Mouse (Mus musculus) brain, embryonic 14.5 days (tissue): Measurements from ENCODE around the gene Farsb. TPM values are rescaled to one million over a fixed set of nuclear protein-coding genes. Genes with fewer than 3 reads are reported as not detected.

Source experiments
- DNase-seq: peaks from one replicate; pipeline ENCODE4 v3.0.0-alpha.2; 2011; ENCODE audit warnings: low read depth
- CTCF ChIP-seq: fragments of 200-500 bp; IDR thresholded peaks from 2 replicates; pipeline ENCODE4 v1.5.1; 2012; ENCODE audit warnings: inconsistent platforms, mild to moderate bottlenecking, moderate library complexity, borderline replicate concordance; ENCODE audit not compliant: insufficient read depth, insufficient read length; ENCODE audit errors: extremely low read depth
- POLR2A ChIP-seq: fragments of 200-500 bp; IDR thresholded peaks from 2 replicates; pipeline ENCODE4 v1.6.1; 2012; ENCODE audit warnings: mild to moderate bottlenecking, inconsistent platforms, borderline replicate concordance; ENCODE audit not compliant: poor library complexity, insufficient read depth, insufficient read length, severe bottlenecking; ENCODE audit errors: extremely low read depth
- polyA plus RNA-seq: library from polyadenylated mRNA; depleted of rRNA; stranded (reverse); fragments of >200 nt; gene quantifications from 2 replicates; pipeline ENCODE4 v1.2.3, GENCODE M21; 2012

Gene Farsb
- polyA plus RNA-seq, 1 experiment: 66.6 TPM

- DNase-seq: no peak
- TF ChIP-seq POLR2A (no peak), CTCF (no peak)
Observed at GRCm38 (mm10) chr1:78426841-78427240, 61.9 kb downstream of the Farsb start.

GRCm38 (mm10) chr1:78425793-78426700 lies 62.6 kb downstream of the Farsb start:
- peak; percentile 85 for DNase-seq
- TF ChIP-seq POLR2A: no peak
- no peak for TF ChIP-seq CTCF

- TF ChIP-seq POLR2A: no peak
- TF ChIP-seq CTCF: no peak
Observed at GRCm38 (mm10) chr1:78425309-78425708, 63.4 kb downstream of the Farsb start.

GRCm38 (mm10) chr1:78424848-78425247 lies 63.8 kb downstream of the Farsb start:
- no peak for TF ChIP-seq POLR2A
- TF ChIP-seq CTCF: no peak
- DNase-seq: no peak

More at GRCm38 (mm10) chr1:78425309-78425708, 63.4 kb downstream of the Farsb start:
- DNase-seq: no peak

GRCm38 (mm10) chr1:78422576-78422975 lies 66.1 kb downstream of the Farsb start:
- no peak for DNase-seq
- TF ChIP-seq CTCF: no peak
- no peak for TF ChIP-seq POLR2A

- TF ChIP-seq CTCF (no peak), POLR2A (no peak)
- DNase-seq: no peak
Observed at GRCm38 (mm10) chr1:78421749-78422148, 66.9 kb downstream of the Farsb start.

- TF ChIP-seq POLR2A (no peak), CTCF (no peak)
- DNase-seq: no peak
Observed at GRCm38 (mm10) chr1:78420271-78420670, 68.4 kb downstream of the Farsb start.

- TF ChIP-seq POLR2A (no peak), CTCF (peak; percentile 78)
- DNase-seq: peak; percentile 82
Observed at GRCm38 (mm10) chr1:78419593-78419992, 69.1 kb downstream of the Farsb start.

GRCm38 (mm10) chr1:78417154-78417911 lies 71.4 kb downstream of the Farsb start:
- TF ChIP-seq POLR2A (no peak), CTCF (no peak)
- DNase-seq: no peak

GRCm38 (mm10) chr1:78414421-78414820 lies 74.3 kb downstream of the Farsb start:
- TF ChIP-seq CTCF (no peak), POLR2A (no peak)
- no peak for DNase-seq

- no peak for TF ChIP-seq CTCF
- TF ChIP-seq POLR2A: no peak
- DNase-seq: no peak
Observed at GRCm38 (mm10) chr1:78412668-78413067, 76.0 kb downstream of the Farsb start.

- TF ChIP-seq POLR2A (no peak), CTCF (no peak)
- DNase-seq: no peak
Observed at GRCm38 (mm10) chr1:78409396-78409795, 79.3 kb downstream of the Farsb start.

- DNase-seq: no peak
- TF ChIP-seq POLR2A (no peak), CTCF (no peak)
Observed at GRCm38 (mm10) chr1:78401413-78401812, 87.3 kb downstream of the Farsb start.
